Mouse (Mus musculus) 3134 (cell line): ENCODE data around the gene Atp6v0b.
A peak's percentile ranks its signal among the peaks of the same experiment; 100 is the strongest.

Experiments used
- DNase-seq: peaks from one replicate; pipeline ENCODE4 v3.0.0-alpha.2; 2011; ENCODE audit warnings: low spot score; ENCODE audit not compliant: insufficient read length; ENCODE audit errors: extremely low read depth

Gene Atp6v0b

DNA sequence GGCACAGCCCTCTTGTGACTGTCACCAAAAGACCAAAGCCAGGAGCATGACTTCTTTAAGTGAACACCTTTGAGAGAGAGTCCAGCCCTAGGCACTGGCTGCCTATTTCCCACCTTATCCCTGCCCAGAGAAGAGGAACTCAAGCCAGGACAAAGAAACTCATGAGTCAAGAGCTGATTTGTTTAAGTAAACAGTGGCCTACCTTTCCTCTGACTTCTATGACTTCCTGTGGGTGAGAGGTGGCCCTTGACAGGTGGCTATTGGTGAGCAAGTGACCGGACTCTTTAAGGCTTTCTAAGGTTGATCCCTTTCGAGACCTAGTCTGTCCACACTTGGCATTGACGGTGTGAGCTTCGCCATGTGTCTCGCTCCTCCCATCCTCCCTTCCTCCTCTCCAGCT is 46.3 kb downstream of the Atp6v0b start:
- DNase-seq = no peak

DNA sequence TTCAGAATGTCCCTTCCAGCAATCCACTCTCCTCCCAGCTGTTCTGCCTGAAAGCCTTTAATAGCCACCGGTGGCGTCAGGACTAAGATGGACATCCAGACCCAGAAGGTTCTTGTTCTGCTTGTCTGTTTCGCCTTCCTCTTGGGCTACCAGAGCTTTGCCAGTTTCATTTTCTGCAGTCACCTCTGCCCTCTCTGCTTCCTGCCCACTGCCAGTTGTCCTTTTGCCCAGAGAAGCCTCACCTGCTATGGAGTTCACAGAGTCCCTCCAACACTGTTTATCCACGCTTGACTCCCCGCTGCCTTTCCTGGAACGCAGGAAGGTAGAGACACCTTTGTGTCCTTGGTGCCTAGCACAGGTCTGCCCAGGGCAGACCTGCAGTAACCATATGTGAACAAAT is 47.8 kb downstream of the Atp6v0b start:
- no peak for DNase-seq

DNA sequence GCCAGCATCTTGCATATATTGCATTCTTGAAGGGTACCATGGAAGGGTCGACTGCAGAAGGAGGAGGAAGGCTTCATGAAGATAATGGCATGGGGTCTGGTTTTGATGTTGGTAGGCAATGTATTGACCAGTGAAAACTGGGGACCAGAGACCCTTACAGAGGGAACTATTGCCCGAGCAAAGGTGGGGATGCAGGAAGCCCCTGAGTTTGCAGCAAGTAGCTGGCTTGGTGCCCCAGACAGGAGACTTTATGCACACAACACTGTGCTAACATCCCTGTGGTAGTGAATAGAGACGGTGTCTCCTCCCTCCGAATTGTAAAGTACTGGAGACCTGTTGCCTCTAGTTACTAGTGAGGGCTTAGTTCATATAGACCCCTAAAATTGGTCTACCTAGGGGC is 49.9 kb downstream of the Atp6v0b start:
- DNase-seq = no peak

DNA sequence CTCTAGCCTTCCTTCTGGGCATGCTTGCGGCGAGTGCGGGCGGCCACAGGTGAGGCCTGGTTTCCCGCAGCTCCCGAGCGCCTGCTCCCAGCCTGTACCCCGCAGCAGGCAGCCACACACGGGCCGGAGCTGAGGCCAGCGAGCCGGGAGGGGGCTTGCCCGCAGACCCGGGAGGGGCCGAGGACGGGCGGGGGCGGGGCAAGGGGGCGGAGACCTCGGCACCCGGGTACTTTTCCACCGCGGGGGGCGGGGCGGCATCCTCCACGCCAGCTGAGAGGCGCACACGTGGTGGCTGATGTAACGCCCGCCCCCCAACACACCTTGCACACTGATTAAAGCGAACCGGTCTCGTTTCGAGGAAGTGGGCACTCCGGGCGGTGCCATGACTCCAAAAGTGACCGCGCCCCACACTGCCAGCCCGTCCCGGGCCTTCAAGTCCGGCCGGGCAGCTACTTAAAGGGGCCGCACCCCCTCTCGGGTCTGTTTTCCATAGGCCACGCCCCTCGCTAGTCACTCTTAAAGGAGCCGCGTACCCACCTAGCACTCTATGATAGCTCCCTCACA is 50.8 kb downstream of the Atp6v0b start:
- DNase-seq = peak; percentile 90

DNA sequence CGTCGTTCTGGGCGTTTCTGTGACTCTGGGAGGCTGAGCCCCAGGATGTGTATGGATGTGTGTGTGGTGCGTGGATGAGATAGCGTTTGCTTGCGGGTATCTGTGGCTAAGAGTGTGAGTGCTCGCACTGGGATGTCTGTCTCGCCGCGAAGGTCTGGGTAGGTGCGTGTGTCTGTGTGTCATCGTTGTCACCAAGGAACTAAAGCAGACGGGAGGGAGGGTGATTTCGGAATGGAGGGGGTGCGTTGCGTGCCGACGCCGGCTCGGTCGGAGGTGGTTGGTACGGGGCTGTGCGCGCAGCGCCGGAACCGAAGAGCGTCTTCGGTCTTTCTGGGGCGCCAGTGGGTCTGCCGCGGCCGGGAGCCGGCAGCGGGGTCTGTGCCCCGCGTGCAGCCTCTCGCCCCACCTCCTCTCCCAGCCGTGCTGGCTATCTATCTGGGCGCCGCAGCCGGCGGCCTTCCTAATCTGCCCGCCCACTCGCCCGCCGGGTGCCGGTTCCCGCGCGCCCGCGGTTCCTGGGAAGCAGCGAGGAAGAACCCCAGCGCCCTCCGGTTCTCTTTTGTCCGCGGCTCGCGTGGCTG is 51.5 kb downstream of the Atp6v0b start:
- no peak for DNase-seq

DNA sequence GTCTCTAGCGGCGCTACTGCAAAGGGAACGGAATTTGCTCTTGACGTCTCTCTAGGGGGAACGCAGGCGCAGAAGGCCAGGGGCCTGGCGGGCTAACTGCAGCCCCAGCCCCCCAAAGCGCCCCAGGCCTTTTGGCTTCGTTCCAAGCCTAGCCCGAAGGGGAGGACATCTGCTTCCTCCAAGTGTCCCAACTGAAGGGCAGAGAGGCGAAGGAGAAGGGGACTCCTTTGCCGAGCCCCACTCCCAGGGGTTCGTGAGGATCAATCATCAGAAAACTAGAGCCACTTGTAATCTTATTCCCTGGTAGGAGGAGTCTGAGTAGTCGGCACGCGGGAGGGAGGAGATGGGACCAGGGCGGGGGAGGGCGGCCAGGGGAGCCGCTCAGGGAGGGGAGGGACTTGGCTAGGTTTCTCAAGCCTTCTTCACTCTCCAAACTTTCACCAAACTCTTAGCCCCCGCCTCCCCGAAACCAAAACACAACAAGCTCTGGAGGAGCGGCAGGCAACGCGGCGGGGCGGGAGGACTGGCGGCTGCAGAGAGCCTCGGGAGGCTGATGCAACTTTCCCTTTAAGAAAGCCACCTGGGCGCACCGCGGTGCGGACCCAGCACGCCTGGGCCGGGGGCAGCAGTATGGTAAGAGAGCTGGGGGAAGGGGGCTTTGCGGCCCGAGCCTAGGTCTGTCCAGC is 52.1 kb downstream of the Atp6v0b start:
- peak; percentile 92 for DNase-seq

- no peak for DNase-seq
Observed at GRCm38 (mm10) chr4:117834457-117834844, 52.7 kb downstream of the Atp6v0b start, which contains the start of gene Slc6a9. Slc6a9 (plus strand) TSS chr4:117834506.
